Mouse (Mus musculus) MEL (cell line): Measurements from ENCODE around the gene Fzd7. TPM values are rescaled to one million over a fixed set of nuclear protein-coding genes. Genes with fewer than 3 reads are reported as not detected.

ENCODE experiments used
- DNase-seq: peaks from one replicate; pipeline ENCODE4 v3.0.0; 2011; ENCODE audit warnings: low read depth, low spot score
- H3K27ac ChIP-seq: 2 replicates; pipeline ENCODE4 v1.5.1; 2012; ENCODE audit warnings: low read depth, mild to moderate bottlenecking, control low read depth, low read length, moderate library complexity; ENCODE audit not compliant: control insufficient read depth
- H3K27me3 ChIP-seq, 2 experiments: fragments of 150-350 bp in 1 of 2; sonication (generic) in 1 of 2; 2 replicates each; pipeline ENCODE4 v1.6.1; 2012; ENCODE audit warnings: low read length in 2 of 2, mild to moderate bottlenecking in 2 of 2, improper control_type of control experiment in 1 of 2, moderate library complexity in 1 of 2; ENCODE audit not compliant: insufficient read depth in 2 of 2, control insufficient read depth in 1 of 2
- H3K36me3 ChIP-seq, 2 experiments: 2 replicates each; pipeline ENCODE4 v1.6.1; 2012 to 2014; ENCODE audit warnings: low read length in 2 of 2, improper control_type of control experiment in 1 of 2, inconsistent platforms in 1 of 2, mild to moderate bottlenecking in 1 of 2; ENCODE audit not compliant: insufficient read depth in 2 of 2, control insufficient read depth in 1 of 2
- H3K4me1 ChIP-seq, 2 experiments: fragments of 150-350 bp in 1 of 2; sonication (generic) in 1 of 2; 2 replicates each; pipeline ENCODE4 v1.6.1; 2012; ENCODE audit warnings: low read length in 2 of 2, improper control_type of control experiment in 1 of 2, mild to moderate bottlenecking in 1 of 2; ENCODE audit not compliant: insufficient read depth in 2 of 2, control insufficient read depth in 1 of 2
- H3K4me3 ChIP-seq, 2 experiments: fragments of 150-350 bp in 1 of 2; sonication (generic) in 1 of 2; 2 replicates each; pipeline ENCODE4 v1.5.1; 2012; ENCODE audit warnings: low read depth in 2 of 2, low read length in 2 of 2, mild to moderate bottlenecking in 2 of 2, moderate library complexity in 2 of 2, control low read depth in 1 of 2, improper control_type of control experiment in 1 of 2; ENCODE audit not compliant: control insufficient read depth in 1 of 2, insufficient read depth in 1 of 2
- H3K79me2 ChIP-seq: 2 replicates; pipeline ENCODE4 v1.6.1; 2012; ENCODE audit warnings: mild to moderate bottlenecking, low read length, moderate library complexity; ENCODE audit not compliant: control insufficient read depth, poor library complexity, insufficient read depth
- H3K9ac ChIP-seq: 2 replicates; pipeline ENCODE4 v1.6.1; 2012; ENCODE audit warnings: low read depth, mild to moderate bottlenecking, control low read depth, low read length, moderate library complexity; ENCODE audit not compliant: control insufficient read depth, poor library complexity, severe bottlenecking
- H3K9me3 ChIP-seq: fragments of 150-350 bp; sonication (generic); replicated peaks from 2 replicates; pipeline ENCODE4 v1.6.1; 2012; ENCODE audit warnings: mild to moderate bottlenecking, low read length, improper control_type of control experiment, moderate library complexity; ENCODE audit not compliant: insufficient read depth
- CHD1 ChIP-seq: IDR thresholded peaks from 2 replicates; pipeline ENCODE4 v1.6.1; 2012; ENCODE audit warnings: low read depth, mild to moderate bottlenecking, inconsistent platforms, low read length, improper control_type of control experiment
- CHD2 ChIP-seq: IDR thresholded peaks from 2 replicates; pipeline ENCODE4 v1.6.1; 2011; ENCODE audit warnings: low read length, improper control_type of control experiment
- CTCF ChIP-seq, 3 experiments: IDR thresholded peaks in 2 of 3; conservative IDR thresholded peaks in 1 of 3; 2 replicates each; pipeline ENCODE4 v1.5.1; 2011 to 2012; ENCODE audit warnings: low read length in 3 of 3, low read depth in 2 of 3, mild to moderate bottlenecking in 2 of 3, improper control_type of control experiment in 1 of 3, inconsistent platforms in 1 of 3, mixed read lengths in 1 of 3, moderate library complexity in 1 of 3; ENCODE audit not compliant: control insufficient read depth in 1 of 3, insufficient read depth in 1 of 3, poor library complexity in 1 of 3, severe bottlenecking in 1 of 3
- E2F4 ChIP-seq: IDR thresholded peaks from 2 replicates; pipeline ENCODE4 v1.6.1; 2011; ENCODE audit warnings: low read depth, low read length, improper control_type of control experiment, borderline replicate concordance
- ELF1 ChIP-seq: IDR thresholded peaks from 2 replicates; pipeline ENCODE4 v1.6.1; 2014; ENCODE audit warnings: low read depth, mild to moderate bottlenecking, inconsistent platforms, low read length, improper control_type of control experiment, moderate library complexity
- EP300 ChIP-seq, 2 experiments: IDR thresholded peaks; 2 replicates each; pipeline ENCODE4 v1.6.1; 2011; ENCODE audit warnings: improper control_type of control experiment in 2 of 2, low read length in 2 of 2, low read depth in 1 of 2, mild to moderate bottlenecking in 1 of 2
- ETS1 ChIP-seq: IDR thresholded peaks from 2 replicates; pipeline ENCODE4 v1.6.1; 2012; ENCODE audit warnings: low read depth, mild to moderate bottlenecking, inconsistent platforms, low read length, improper control_type of control experiment, moderate library complexity
- GABPA ChIP-seq: IDR thresholded peaks from 2 replicates; pipeline ENCODE4 v1.6.1; 2012; ENCODE audit warnings: low read depth, mild to moderate bottlenecking, inconsistent platforms, low read length, improper control_type of control experiment, moderate library complexity
- GATA1 ChIP-seq: IDR thresholded peaks from 2 replicates; pipeline ENCODE4 v1.6.1; 2011; ENCODE audit warnings: low read depth, low read length, improper control_type of control experiment
- HCFC1 ChIP-seq: IDR thresholded peaks from 2 replicates; pipeline ENCODE4 v1.6.1; 2012; ENCODE audit warnings: low read depth, mild to moderate bottlenecking, inconsistent platforms, low read length, improper control_type of control experiment, moderate library complexity
- MAFK ChIP-seq: IDR thresholded peaks from 2 replicates; pipeline ENCODE4 v1.6.1; 2011; ENCODE audit warnings: low read depth, mild to moderate bottlenecking, low read length, improper control_type of control experiment, borderline replicate concordance
- MAX ChIP-seq: IDR thresholded peaks from 2 replicates; pipeline ENCODE4 v1.6.1; 2011; ENCODE audit warnings: low read length, improper control_type of control experiment
- NELFE ChIP-seq: IDR thresholded peaks from 2 replicates; pipeline ENCODE4 v1.6.1; 2011; ENCODE audit warnings: low read depth, low read length, improper control_type of control experiment
- NRF1 ChIP-seq: IDR thresholded peaks from 2 replicates; pipeline ENCODE4 v1.6.1; 2014; ENCODE audit warnings: low read depth, mild to moderate bottlenecking, inconsistent platforms, low read length, improper control_type of control experiment, moderate library complexity; ENCODE audit not compliant: poor library complexity, insufficient read depth, severe bottlenecking
- POLR2A ChIP-seq, 2 experiments: IDR thresholded peaks; 2 replicates each; pipeline ENCODE4 v1.6.1; 2011 to 2012; ENCODE audit warnings: low read length in 2 of 2, mild to moderate bottlenecking in 2 of 2, control low read depth in 1 of 2, improper control_type of control experiment in 1 of 2, low read depth in 1 of 2, moderate library complexity in 1 of 2; ENCODE audit not compliant: control insufficient read depth in 1 of 2, insufficient read depth in 1 of 2, poor library complexity in 1 of 2
- POLR2AphosphoS2 ChIP-seq: IDR thresholded peaks from 2 replicates; pipeline ENCODE4 v1.6.1; 2011; ENCODE audit warnings: low read length, improper control_type of control experiment
- SIN3A ChIP-seq: IDR thresholded peaks from 2 replicates; pipeline ENCODE4 v1.6.1; 2012; ENCODE audit warnings: low read length, improper control_type of control experiment, inconsistent platforms
- SMC3 ChIP-seq: IDR thresholded peaks from 2 replicates; pipeline ENCODE4 v1.6.1; 2011; ENCODE audit warnings: low read depth, low read length, improper control_type of control experiment
- TAL1 ChIP-seq: IDR thresholded peaks from 2 replicates; pipeline ENCODE4 v1.6.1; 2012; ENCODE audit warnings: mild to moderate bottlenecking, inconsistent platforms, low read length, moderate library complexity, mixed read lengths
- TBP ChIP-seq: IDR thresholded peaks from 2 replicates; pipeline ENCODE4 v1.8.0; 2011; ENCODE audit warnings: low read depth, low read length, improper control_type of control experiment
- TCF12 ChIP-seq: IDR thresholded peaks from 2 replicates; pipeline ENCODE4 v1.6.1; 2014; ENCODE audit warnings: low read depth, mild to moderate bottlenecking, inconsistent platforms, low read length, improper control_type of control experiment, moderate library complexity
- USF1 ChIP-seq: IDR thresholded peaks from 2 replicates; pipeline ENCODE4 v1.6.1; 2014; ENCODE audit warnings: low read depth, mild to moderate bottlenecking, inconsistent platforms, low read length, improper control_type of control experiment, moderate library complexity
- ZC3H11A ChIP-seq: IDR thresholded peaks from 2 replicates; pipeline ENCODE4 v1.6.1; 2012; ENCODE audit warnings: low read depth, mild to moderate bottlenecking, inconsistent platforms, low read length, improper control_type of control experiment
- ZKSCAN1 ChIP-seq: IDR thresholded peaks from 2 replicates; pipeline ENCODE4 v1.6.1; 2012; ENCODE audit warnings: low read depth, mild to moderate bottlenecking, inconsistent platforms, low read length, improper control_type of control experiment, moderate library complexity
- ZMIZ1 ChIP-seq: IDR thresholded peaks from 2 replicates; pipeline ENCODE4 v1.6.1; 2012; ENCODE audit warnings: low read depth, mild to moderate bottlenecking, inconsistent platforms, low read length, improper control_type of control experiment, moderate library complexity
- polyA plus RNA-seq, 2 experiments: library from polyadenylated mRNA; stranded (reverse) in 1 of 2; unstranded in 1 of 2; fragments of >175 nt in 1 of 2; fragments of >200 nt in 1 of 2; gene quantifications; 2 replicates each; pipeline versions ENCODE4 v1.2.1 to v1.2.4; 2012; ENCODE audit warnings: low replicate concordance in 2 of 2, low read depth in 1 of 2; ENCODE audit not compliant: insufficient read length in 2 of 2, insufficient read depth in 1 of 2, missing spikeins in 1 of 2
- total RNA-seq: library from RNA; depleted of rRNA; stranded (reverse); fragments of 300-350 nt; gene quantifications from 2 replicates; pipeline ENCODE4 v1.2.3, GENCODE M21; 2012

Gene Fzd7
- total and polyA plus RNA-seq, 3 experiments: 18.5 to 24.7 TPM; not detected in 1

DNA sequence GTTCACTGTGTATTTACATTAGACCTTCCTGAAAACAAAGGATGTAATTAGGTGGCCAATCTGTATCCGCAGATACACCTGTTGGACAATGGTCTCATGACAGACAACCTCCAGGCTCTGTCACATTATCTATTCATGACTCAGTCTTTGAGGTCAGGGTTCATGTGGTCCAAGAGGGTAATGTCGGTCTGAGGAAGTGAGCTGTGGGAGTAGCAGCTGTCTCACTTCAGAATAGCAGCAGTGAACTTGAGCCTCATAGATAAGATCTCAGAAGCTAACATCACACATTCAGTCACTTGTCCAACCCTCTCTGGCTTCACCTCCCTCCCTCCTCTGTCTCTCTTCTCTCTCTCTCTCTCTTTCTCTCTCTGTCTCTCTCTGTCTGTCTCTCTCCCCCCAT, 6.6 kb upstream of the Fzd7 start:
- DNase-seq: peak; percentile 41
- Histone ChIP-seq H3K9ac (no peak overlapping the region), H3K4me1 (peaks cover 6 to 9% of the 10 kb centered on the region in 2 experiments), H3K36me3 (peaks cover 0 to 8% of the 10 kb centered on the region in 2 experiments; a peak in 2 of 4 replicates), H3K27me3 (no peaks in the 10 kb centered on the region), H3K4me3 (no peak overlapping the region), H3K27ac (no peak overlapping the region), H3K79me2 (no peaks in the 10 kb centered on the region; the same call in 1 of the 2 replicates), H3K9me3 (no peaks in the 10 kb centered on the region)
- peak; percentile 55; the same call in 1 of the 2 replicates for TF ChIP-seq ETS1
- TF ChIP-seq SMC3: no peak
- TF ChIP-seq GATA1: peak; percentile 65

DNA sequence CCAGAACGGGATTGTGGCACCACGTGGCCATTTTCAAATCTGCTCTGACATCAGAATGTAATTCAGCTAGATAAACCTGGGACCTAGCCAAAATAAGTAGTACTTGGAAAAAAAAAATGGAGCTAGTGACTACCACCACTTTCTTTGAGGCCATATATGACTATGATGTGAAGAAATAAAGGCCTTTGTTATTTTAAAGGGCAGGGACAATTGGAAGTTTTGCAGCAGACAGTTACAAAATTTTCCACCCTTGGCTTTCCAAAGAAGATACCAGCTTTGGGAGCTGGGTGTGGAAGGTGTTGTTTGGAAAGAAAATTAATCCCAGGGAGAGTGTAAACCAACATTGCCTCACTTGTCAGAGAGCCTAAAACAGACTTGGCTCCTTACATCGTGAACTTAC, 3.3 kb upstream of the Fzd7 start:
- DNase-seq: no peak
- no peaks in the 10 kb centered on the region for H3K27me3 ChIP-seq

GRCm38 (mm10) chr1:59480821-59481455, 1.3 kb upstream of the Fzd7 start:
- Histone ChIP-seq H3K4me1 (peaks cover 5 to 22% of the 10 kb centered on the region in 2 experiments), H3K36me3 (peaks cover 0 to 12% of the 10 kb centered on the region in 2 experiments; a peak in 3 of 4 replicates), H3K79me2 (peaks cover 39% of the 10 kb centered on the region), H3K9me3 (no peaks in the 10 kb centered on the region), H3K9ac (peak overlapping the region; percentile 84), H3K27me3 (no peaks in the 10 kb centered on the region), H3K4me3 (peak overlapping the region; percentile 63 to 74), H3K27ac (peak overlapping the region; percentile 93)
- DNase-seq: peak; percentile 62
- no peak for TF ChIP-seq USF1
- TF ChIP-seq TAL1: no peak
- peak; percentile 96; the same call in 1 of the 2 replicates for TF ChIP-seq CHD1
- TF ChIP-seq CHD2: no peak
- TF ChIP-seq ZKSCAN1: no peak
- no peak; a peak in 1 of 4 replicates for TF ChIP-seq EP300 (IDR thresholded peaks at IDR 0.05; ENCODE audit: low read depth in 1 of 2, low read length in 2 of 2)
- no peak for TF ChIP-seq HCFC1
- peak in 1 of 2 experiments; percentile 14; a peak in 1 of 4 replicates for TF ChIP-seq POLR2A (IDR thresholded peaks at IDR 0.05; ENCODE audit: control insufficient read depth in 1 of 2, insufficient read depth in 1 of 2, low read depth in 1 of 2, low read length in 2 of 2, poor library complexity in 1 of 2)
- TF ChIP-seq NELFE: peak; percentile 5; the same call in 1 of the 2 replicates
- TF ChIP-seq GABPA: no peak
- peak; percentile 4; the same call in 1 of the 2 replicates for TF ChIP-seq SIN3A
- 0 out of 2 replicates have a peak, but pooled peaks have one; percentile 7 for TF ChIP-seq TBP
- TF ChIP-seq ETS1: no peak
- no peak for TF ChIP-seq MAFK
- no peak for TF ChIP-seq GATA1
- TF ChIP-seq ELF1: no peak
- 0 out of 2 replicates have a peak, but pooled peaks have one; percentile 9 for TF ChIP-seq TCF12
- no peak for TF ChIP-seq ZMIZ1
- TF ChIP-seq MAX: no peak; the same call in 1 of the 2 replicates
- TF ChIP-seq NRF1: no peak

More for the DNA sequence above, 3.3 kb upstream of the Fzd7 start:
- Histone ChIP-seq H3K4me3 (no peak overlapping the region), H3K9ac (no peak overlapping the region), H3K27ac (no peak overlapping the region)
- TF ChIP-seq POLR2A (IDR thresholded peaks at IDR 0.05; ENCODE audit: control insufficient read depth in 1 of 2, insufficient read depth in 1 of 2, low read depth in 1 of 2, low read length in 2 of 2, poor library complexity in 1 of 2) (no peak), SMC3 (no peak), NRF1 (no peak), E2F4 (no peak), GATA1 (no peak), CTCF (IDR thresholded peaks at IDR 0.05 in 2 of 3, conservative IDR thresholded peaks at IDR 0.05 in 1 of 3; ENCODE audit: control insufficient read depth in 1 of 3, insufficient read depth in 1 of 3, low read depth in 2 of 3, low read length in 3 of 3, poor library complexity in 1 of 3, severe bottlenecking in 1 of 3) (no peak), POLR2AphosphoS2 (no peak), ZC3H11A (no peak), ETS1 (no peak)
- TF ChIP-seq, all 39 proteins: peak for 0
- H3K36me3 ChIP-seq: peaks cover 0 to 8% of the 10 kb centered on the region in 2 experiments; a peak in 2 of 4 replicates
- H3K79me2 ChIP-seq: peaks cover 20% of the 10 kb centered on the region
- peaks cover 6 to 13% of the 10 kb centered on the region in 2 experiments for H3K4me1 ChIP-seq
- no peaks in the 10 kb centered on the region for H3K9me3 ChIP-seq
